Mouse (Mus musculus): ENCODE measurements around the gene March10.

DNA sequence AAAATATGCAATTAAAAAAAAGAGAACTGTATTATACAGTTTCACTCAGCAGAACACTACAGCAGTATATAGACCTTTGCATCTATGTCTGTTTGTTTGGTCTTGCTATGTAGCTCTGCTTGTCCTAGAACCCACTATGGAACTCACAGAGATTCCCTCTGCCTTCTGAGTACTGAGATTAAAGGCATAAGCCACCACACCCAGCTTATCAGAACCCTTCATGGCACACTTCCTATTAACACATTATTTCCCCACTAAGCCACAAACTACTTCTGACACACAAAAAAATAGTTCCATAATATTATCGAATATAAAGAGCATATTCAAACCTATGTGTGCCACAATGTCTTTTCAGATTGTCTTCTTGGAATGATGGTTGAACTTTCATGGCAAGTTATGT is 42.5 kb downstream of the March10 start:
- TF ChIP-seq CHD2 (IDR thresholded peaks at IDR 0.05; ENCODE audit: low read depth, low read length): no peak
- no peak for TF ChIP-seq MAFK (IDR thresholded peaks at IDR 0.05; ENCODE audit: insufficient read depth, low read depth, low read length)

All from ES-E14 (cell line).